Mouse (Mus musculus): ENCODE measurements around the gene Cmss1.
A peak's percentile ranks its signal among the peaks of the same experiment; 100 is the strongest.

Gene Cmss1

DNA sequence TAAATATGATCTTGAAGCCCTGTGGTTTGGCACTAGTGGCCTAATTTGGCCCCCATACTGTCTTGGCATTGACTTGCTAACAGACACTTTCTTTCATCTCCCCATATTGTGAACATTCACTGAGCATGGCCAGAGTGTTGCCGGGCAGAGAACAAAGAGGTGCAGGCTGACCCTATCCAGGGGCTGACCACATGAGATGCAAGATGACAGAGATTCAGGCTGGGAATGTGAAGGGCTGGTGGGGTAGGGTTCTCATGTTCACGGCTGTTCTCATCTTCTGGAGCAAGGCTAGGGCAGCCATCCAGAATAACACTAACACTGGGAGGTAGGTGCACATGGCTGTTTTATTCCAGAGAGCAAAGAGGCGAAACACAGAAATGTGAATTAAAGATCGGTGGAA lies 92.3 kb downstream of the Cmss1 start:
- no peak for DNase-seq (ENCODE audit: low spot score in 2 of 2)

DNA sequence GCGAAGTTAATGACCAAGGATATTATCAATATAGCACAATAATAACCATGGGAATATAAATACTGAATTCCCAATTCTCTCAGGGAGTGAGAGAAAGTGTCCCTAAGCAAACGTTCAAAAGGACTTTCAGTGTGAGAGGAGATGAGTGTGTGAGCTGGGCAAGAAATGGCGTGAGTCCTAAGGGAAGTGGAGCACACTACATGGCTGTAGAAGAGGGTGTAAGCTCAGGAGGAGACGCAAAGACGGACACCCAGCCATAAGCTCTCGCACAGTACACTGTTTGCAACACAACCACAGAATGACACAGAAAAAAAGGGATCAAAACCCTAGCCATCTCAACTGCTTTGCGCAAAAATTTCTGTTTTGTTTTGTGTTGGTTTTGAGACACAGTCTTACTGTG lies 93.1 kb downstream of the Cmss1 start:
- no peak for DNase-seq (ENCODE audit: low spot score in 2 of 2)

DNA sequence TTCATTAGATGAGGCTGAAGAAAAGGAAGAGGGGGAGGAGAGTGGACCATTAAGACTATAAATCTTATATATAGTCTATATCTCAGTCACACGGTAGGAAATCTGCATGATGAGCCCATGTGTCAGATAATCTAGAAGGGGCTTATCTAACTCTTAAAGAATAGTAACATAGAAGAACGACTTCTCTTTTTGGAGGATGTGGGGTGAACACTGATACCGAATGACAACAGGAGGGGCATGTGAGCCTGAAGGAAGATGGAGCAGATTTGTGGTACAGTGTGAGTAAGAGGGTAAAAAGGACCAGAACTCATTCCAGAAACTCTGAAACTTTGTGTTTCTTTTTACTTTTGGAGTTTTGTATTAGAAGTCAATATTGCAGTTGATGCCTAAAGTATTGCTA lies 97.6 kb downstream of the Cmss1 start:
- DNase-seq (ENCODE audit: low spot score in 2 of 2): no peak

DNA sequence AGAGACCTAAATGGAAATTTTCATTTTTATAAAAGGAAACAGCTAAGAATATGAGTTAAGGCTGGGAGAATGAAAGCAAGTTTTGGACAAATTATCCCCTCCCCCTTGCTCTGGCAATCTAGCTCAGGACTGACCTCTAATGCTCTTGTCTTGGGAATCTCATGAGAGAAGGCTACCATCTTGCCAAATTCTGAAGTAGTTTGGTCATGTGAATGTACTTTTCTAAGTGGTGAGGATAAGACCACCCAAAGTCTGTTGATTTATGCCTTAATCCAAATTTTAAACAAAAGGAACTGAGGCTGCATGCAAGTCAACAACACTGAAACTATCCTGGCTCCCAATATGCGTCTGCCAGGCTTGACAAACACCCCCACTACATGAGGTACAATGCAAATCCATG lies 98.3 kb downstream of the Cmss1 start:
- no peak for DNase-seq (ENCODE audit: low spot score in 2 of 2)

DNA sequence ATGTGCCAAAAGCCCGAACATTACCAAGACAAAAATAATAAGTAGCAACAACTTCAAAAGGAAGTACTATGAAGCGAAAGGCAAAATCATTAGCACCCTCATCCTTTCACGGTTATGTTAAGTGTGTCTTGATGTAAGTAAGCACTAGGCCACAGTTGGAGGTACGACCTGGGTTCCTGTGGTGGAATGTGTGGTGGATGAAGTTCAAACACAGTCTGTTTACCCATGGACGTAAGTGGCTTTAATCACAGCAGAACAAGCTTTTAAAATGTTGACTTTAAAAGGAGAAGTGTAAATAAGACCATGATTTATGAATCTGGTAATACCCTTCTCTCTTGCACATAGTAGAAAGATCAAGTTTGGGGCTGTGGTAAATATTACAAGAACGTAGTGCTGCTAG lies 100.5 kb downstream of the Cmss1 start:
- DNase-seq (ENCODE audit: low spot score in 2 of 2): no peak

DNA sequence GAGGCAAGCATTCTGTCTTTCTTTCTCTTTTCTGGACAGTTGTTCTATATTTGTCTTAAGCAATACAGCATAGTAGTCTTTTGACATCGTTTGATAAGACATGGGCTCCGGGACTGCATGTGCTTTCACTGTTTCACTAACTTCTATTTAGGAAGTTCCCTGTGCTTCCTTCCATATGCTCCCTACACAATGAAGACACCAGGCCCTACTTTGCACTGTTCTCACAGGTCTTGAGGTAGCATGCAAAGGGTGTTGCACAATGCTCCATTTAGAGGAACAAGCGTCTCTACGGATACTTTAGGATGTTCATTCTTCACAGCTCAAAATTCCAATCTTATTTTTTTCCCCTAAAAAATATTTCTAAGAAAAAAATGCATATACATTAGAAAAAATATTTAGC lies 101.9 kb downstream of the Cmss1 start:
- no peak for DNase-seq (ENCODE audit: low spot score in 2 of 2)

DNA sequence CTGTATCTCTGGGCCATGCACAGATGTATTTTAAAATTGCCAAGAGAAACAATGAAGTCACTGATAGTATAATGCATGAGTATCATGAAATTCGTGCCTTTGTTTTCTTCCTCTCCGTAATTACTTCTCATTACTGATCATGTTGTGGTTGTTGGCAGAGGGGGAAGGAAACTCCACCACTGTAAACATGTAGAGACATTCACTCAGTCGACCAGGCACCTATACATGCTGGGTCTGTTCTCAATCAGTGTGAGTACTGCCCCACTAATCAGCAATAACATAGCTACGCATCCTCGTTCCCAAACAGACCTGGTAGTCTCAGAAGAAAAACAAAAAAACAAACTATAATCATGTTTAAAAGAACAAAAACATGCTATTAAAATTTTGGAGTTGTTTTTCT lies 103.9 kb downstream of the Cmss1 start:
- DNase-seq (ENCODE audit: low spot score in 2 of 2): no peak

DNA sequence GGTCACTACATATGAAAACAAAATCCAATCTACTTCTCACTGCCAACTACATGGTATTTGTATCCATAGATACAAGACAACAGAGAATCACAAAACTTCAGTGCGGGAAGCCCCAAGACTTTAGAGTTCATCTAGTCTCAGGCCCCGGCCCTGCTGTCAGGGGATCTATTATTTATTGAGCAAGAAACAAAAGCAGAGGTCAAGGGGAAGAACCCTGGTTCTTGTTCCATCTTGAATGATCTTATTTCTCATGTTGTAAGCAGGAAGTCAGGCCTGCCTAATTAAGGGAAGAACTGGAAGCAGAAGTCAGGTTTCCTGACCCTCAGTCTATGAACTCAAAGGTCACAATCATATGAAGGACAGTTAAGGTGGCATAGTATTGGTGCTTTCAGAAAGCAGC lies 104.4 kb downstream of the Cmss1 start:
- peak in 1 of 2 experiments; percentile 7 for DNase-seq (ENCODE audit: low spot score in 2 of 2)

DNA sequence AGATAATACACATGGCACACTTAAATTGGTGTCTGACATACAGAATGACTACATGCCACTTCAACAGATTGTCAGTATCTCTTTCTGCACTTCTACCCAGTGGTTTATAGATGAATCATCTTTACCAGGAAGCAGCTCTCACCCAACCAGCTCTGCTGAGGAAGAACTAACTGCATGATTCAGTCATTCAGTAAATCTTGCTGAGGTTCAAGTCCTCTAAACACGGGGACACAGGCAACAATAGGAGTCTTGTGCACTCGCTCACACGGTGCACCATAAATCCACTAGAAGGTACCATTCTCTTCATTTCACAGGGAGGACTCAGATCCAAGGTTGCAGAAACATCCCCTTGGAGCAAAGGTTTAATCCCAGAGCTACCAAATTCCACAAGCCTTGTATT lies 105.8 kb downstream of the Cmss1 start:
- no peak for DNase-seq (ENCODE audit: low spot score in 2 of 2)

DNA sequence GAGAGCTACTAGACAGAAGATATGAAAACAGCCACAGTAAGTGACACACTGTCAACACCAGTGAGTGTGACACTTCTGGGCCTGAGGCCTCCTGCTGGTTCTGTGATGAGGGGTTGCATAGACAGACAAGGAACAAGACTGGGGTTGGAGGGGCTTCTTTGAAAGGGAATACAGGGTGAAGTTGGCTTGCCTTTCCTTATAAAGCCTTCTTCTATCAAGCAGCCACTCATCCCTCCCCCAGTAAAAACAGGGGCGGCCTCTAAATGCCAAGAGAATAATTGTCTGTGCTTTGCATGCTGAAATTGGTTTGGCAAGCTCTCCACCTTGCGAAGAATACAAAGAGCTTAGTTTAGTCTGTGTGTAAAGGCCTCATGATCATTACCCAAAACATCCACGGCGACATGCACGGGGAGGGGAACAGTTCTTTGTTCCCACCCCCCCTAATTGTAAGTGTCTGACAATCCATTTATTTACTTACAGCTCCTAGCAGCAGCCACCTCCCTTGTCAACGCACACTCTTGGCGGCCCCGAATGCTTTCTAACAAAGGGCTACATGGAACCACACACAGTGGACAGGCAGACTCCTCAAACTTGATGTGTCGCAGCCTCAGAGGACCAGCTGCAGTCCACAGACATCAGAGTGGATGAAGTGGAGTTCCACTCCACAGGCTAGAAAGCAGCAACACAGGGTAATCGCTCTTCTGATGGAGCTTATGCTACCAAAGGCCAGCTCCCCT lies 110.1 kb downstream of the Cmss1 start:
- DNase-seq (ENCODE audit: low spot score in 2 of 2): no peak

DNA sequence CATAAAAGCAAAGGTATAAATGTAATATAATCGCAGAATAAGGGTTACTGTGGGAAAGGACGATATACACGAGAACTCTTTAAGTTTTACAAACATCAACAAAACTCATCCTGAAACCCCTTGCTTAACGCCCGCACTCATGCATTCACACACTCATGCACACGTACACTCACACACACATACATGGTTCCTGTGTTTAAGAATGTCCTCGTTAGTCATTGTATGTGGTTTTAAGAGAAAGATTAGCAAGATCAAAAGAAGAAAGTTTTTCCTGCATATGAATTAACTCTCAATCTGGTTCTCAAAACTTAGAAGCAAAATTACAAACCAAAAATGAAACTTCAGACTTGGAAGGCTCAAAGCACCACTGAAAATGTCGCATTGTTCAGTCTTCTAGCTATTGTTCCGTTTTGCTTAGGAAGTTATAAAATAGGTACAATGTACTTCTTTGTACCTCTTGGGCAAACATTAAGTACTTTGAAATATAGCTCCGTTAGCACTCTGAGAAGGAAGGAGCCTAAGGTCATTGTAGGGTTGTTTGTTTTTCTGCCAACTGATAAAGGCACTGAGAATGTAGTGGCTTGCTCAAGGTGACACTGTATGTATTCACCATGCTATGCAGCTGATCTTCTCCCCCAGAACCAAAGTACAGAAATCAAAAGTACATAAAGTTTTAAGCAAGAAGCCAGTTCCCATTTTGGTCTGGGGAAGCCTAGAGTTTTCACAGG lies 111.0 kb downstream of the Cmss1 start:
- DNase-seq (ENCODE audit: low spot score in 2 of 2): no peak

DNA sequence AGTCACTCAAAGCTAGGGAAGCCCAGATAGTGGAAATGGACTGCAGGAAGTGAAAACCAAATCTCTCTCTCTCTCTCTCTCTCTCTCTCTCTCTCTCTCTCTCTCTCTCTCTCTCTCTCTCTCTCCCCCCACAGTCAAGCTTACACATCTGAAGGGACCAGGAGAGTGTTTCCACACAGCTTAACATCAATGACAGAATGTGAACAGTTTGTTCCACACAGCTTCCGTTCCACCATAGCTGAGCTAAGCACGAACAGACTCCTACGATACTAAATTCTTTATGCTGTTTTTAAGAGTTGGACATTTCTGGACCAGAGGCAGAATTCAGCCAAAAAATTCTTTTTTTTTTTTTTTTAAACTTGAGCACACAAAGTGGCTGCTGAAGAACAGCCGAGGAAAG lies 114.8 kb downstream of the Cmss1 start:
- no peak for DNase-seq (ENCODE audit: low spot score in 2 of 2)

DNA sequence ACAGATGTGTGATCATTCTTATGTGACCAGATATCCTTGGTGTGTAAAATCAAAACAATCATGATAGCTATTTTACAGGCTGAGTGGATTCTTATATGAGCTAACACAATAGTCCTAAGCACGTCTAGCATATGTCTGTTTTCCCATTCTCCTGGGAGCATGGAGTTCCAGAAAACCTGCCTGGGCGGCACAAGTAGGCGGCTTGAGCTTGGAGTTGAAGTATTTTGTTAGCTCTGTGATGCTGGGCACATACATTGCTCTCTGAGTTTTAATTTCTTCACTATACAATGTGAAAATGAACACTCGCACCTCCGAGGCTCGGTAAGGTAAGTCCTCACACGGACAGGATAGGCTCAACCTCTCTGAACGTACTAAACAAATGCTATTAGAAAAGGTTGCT lies 116.0 kb downstream of the Cmss1 start:
- DNase-seq (ENCODE audit: low spot score in 2 of 2): no peak

DNA sequence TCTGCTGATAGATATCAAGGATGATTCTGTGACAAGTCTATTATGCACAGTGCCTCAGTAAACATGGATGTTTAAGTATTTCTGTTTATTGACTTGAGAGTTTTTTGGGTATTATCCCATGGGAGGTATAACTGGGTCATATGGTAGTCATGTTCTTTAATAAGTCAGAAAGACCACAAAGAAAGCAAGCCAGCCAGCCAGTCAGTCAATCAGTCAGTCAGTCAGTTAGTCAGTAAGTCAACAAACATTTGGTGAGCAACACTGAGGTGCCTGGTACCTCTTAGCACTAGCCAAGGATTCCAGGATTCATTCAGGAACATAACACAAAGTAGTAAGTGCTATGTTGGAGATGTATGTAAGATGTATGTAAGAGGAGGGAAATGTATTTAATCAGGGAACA lies 118.0 kb downstream of the Cmss1 start:
- no peak for DNase-seq (ENCODE audit: low spot score in 2 of 2)

DNA sequence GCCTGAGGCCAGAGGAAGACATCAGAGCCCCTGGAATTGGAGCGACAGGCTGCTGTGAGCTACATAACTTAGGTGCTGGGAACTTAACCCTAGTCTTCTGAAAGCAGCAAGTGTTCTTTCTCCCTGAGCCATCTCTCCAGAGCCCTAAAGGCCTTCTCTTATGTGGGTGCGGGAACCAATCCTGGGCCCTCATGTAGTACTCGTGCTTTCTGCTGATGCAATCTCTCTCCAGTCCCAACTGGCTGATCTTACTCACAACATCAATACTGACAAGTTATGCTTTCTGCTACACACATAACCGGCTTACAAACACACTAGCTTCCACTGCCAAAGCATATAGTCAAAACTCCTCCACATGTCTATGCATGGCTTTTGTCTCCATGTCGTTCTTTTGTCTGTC lies 120.4 kb downstream of the Cmss1 start:
- no peak for DNase-seq (ENCODE audit: low spot score in 2 of 2)

DNA sequence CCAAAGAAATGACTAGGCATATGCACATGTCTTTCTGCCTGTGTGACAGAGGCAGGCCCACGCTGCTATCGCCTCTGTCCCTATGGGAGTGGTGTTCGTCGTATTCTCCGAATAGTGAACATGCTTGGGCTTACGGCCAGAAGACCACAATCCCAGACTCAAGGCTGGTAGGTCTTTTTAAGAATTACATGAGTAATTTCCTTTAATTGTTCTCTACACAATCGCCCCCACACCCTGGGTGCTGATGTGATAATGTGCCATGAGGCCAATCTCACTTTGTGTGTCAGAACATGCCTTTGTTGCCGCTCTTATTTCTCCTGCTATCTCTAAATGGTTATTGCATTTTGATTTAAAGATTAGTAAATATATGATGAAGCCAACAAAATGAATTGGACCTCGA lies 121.4 kb downstream of the Cmss1 start:
- DNase-seq (ENCODE audit: low spot score in 2 of 2): no peak

DNA sequence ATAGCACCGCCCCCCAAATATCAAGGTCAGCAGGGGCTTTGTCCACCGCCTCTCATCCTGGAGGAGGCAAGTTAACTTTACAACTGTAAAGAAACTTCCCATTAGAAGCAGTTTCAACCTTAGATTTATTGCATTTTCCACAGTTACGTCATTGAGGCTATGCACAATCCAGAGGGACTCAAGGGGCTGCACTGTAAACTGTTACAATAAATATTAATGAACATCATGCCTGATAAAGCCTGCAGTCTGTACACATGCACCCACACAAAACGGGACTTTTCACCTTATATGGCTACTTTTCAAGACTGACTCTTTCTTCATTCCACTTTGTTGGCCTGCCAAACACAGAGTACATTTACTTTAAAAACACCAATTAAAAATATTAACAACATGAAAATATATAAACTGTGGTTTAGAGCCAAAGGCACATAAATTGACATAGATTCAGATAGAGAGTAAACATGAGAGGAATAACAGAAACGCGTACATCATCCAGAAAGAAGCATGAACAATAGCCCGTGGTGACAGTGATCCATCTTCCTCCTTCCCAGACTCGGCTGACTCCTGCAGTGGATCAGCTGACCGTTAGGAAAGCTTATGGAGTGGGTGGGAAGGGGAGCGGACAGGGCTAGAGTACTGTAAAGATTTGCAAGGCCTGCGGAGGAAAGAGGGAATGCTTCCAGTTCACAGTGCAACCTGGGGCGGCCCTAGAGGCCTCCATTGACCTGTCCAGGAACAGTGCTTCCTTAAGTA lies 122.4 kb downstream of the Cmss1 start:
- no peak for DNase-seq (ENCODE audit: low spot score in 2 of 2)

DNA sequence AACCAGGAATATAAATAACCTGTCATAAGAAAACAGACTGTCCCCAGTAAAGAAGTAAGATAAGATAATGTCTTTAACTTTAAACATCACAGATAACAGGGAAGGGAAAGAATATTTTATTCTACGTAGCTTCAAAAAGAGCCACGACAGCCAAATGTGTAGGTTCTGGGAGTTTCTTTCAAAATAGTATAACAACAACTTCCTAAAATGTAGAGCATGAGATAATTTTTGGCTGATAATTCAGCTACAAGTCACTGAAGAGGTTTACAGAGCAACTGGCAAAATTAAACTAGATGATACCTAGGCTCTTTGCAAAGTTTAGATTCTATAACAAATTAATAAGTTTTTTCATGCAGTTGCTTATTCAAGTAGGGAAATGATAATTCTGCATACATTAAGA lies 123.2 kb downstream of the Cmss1 start:
- no peak for DNase-seq (ENCODE audit: low spot score in 2 of 2)

DNA sequence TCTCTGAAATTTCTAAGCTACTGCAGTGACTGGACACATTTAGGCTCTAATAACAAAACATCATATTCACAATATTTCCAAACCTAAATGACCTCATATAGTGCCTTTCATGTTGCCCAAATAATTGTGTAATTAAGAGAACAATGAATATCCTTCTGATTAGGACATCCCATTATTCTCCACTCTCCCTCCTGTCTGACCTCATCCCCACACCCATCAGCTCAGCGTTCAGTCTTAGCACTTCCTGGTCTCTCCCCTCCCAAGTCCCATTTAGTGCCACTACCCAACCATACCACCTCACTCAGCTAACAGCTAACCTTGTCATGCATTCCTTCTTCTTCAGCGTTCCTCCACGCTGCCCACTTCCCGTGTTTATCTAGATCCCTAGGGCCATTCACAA lies 123.8 kb downstream of the Cmss1 start:
- no peak for DNase-seq (ENCODE audit: low spot score in 2 of 2)

DNA sequence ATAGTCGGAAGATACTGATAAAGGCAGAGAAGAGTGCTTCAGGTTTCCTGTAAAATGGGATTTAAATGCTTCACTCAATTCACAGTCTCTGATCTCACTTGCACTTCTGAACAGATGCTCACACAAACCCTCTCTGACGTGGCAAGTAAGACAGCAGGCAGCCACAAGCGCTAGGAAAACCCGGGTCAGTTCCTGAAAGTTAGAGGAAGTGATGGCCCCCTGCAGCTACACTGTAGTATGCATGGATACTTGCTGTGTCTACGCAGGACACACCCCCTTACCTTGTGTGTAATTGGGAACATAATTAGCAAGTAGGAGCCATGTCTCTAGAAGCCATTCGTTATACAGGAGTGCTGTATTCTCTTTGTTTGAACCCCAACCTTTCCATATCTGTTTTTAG lies 124.4 kb downstream of the Cmss1 start:
- peak in 1 of 2 experiments; percentile 37 for DNase-seq (ENCODE audit: low spot score in 2 of 2)

DNA sequence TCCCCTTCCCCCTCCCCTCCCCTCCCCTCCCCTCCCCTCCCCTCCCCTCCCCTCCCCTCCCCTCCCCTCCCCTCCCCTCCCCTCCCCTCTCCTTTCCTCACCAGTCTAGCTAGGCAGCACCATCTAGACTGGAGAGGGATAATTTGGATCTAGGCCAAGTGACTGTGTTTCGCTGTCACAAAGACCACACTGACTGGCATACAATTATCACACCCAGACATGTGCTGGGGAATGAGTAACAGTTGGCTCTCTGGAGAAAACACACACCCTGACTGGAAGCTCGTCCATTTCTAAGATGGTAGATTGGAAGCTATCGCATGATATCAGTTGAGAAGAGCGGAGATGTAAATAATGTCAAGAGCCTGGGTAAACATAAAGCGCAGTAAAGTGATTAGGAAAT lies 126.9 kb downstream of the Cmss1 start:
- DNase-seq (ENCODE audit: low spot score in 2 of 2): no peak

DNA sequence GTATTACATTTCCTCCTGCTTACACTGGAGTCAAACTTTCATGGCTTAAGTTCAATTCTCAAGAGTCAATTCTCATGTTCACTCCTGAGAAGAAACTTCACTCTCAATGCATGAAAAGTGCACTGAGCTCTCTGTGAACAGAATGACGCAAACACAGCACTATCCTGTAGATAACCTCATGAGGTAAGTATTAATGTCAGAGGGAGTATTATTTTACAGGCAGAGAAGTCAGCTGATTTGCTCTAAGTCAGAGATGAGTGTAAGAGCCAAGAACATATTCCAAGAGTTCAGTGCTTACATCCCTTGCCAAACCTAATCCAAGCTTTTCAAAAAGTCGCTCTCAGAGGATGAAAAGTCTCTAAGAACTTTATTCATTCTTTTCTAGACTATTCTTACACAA lies 128.2 kb downstream of the Cmss1 start:
- DNase-seq (ENCODE audit: low spot score in 2 of 2): no peak

Data from natural killer cell, adult 2 months (primary cell).